Mouse (Mus musculus) neural tube, embryonic 14.5 days (tissue): ENCODE results near the gene Gsta2. TPM values are rescaled to one million over a fixed set of nuclear protein-coding genes. Genes with fewer than 3 reads are reported as not detected.

Source experiments
- ATAC-seq: fragments of 200-750 bp; cut with Nextera tagmentation; 2 replicates; pipeline ENCODE4 v1.8.0; 2017; ENCODE audit warnings: low read depth, mild to moderate bottlenecking, moderate TSS enrichment, moderate library complexity
- H3K27ac ChIP-seq: fragments of 300-500 bp; sonication (generic); 2 replicates; pipeline ENCODE4 v1.5.1; 2014; ENCODE audit warnings: low read depth, mild to moderate bottlenecking, control low read depth, low read length, moderate library complexity, mixed read lengths
- H3K27me3 ChIP-seq: fragments of 300-500 bp; sonication (generic); 2 replicates; pipeline ENCODE4 v1.6.1; 2014; ENCODE audit warnings: low read length; ENCODE audit not compliant: control insufficient read depth, insufficient read depth
- H3K36me3 ChIP-seq: fragments of 300-500 bp; sonication (generic); 2 replicates; pipeline ENCODE4 v1.6.1; 2014; ENCODE audit warnings: low read length, mixed read lengths; ENCODE audit not compliant: control insufficient read depth, insufficient read depth
- H3K4me1 ChIP-seq: fragments of 300-500 bp; sonication (generic); 2 replicates; pipeline ENCODE4 v1.6.1; 2014; ENCODE audit warnings: low read length; ENCODE audit not compliant: control insufficient read depth, insufficient read depth
- H3K4me2 ChIP-seq: fragments of 300-500 bp; sonication (generic); 2 replicates; pipeline ENCODE4 v1.6.1; 2014; ENCODE audit warnings: mild to moderate bottlenecking, low read depth, low read length, control low read depth
- H3K4me3 ChIP-seq: fragments of 300-500 bp; sonication (generic); 2 replicates; pipeline ENCODE4 v1.5.1; 2014; ENCODE audit warnings: low read depth, low read length, control low read depth, mixed read lengths
- H3K9ac ChIP-seq: fragments of 300-500 bp; sonication (generic); replicated peaks from 2 replicates; pipeline ENCODE4 v1.6.1; 2014; ENCODE audit warnings: low read depth, mild to moderate bottlenecking, control low read depth, low read length, mixed read lengths
- H3K9me3 ChIP-seq: fragments of 300-500 bp; sonication (generic); 2 replicates; pipeline ENCODE4 v1.6.1; 2016; ENCODE audit warnings: low read length; ENCODE audit not compliant: control insufficient read depth
- WGBS: fragments of 180-500 bp; shearing (Covaris S2); extraction: QIAGEN DNeasy Blood & Tissue Kit; methylation state at CpG from one replicate; pipeline ENCODE4 v1.1.7; 2014; 5-methylcytosine and 5-hydroxymethylcytosine counted together
- polyA plus RNA-seq: library from polyadenylated mRNA; unstranded; fragments of >200 nt; fragmentation: Nextera tagmentation; extraction: Ambion mirVana; gene quantifications from 2 replicates; pipeline ENCODE4 v1.2.1, GENCODE M21; 2014

Gene Gsta2
- polyA plus RNA-seq, 1 experiment from 2014 or later, result not detected

DNA sequence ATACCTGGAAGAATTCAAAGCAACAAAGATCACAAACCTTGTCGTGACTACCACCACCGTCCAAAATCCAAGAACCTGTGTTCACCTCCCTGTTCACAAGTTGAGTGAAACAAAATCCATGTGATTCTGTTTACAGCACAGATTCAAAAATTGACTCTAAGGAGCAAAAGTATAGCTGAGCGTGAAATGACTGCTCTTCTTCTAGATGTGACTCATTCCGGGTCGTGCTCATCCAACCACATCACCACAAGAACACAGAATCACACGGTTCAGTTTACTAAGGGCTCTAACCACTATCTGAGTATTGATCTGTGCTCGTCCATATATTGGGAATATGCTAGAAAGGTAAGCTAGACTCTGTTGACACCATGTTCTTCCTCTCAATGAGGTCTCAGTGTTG, 31.4 kb upstream of the Gsta2 start:
- Histone ChIP-seq H3K4me2 (no peak overlapping the region), H3K4me1 (no peaks in the 10 kb centered on the region)

GRCm38 (mm10) chr9:78385893-78386292, 30.3 kb upstream of the Gsta2 start:
- H3K4me2 ChIP-seq, result no peak overlapping the region
- 45% methylated on average over 3 of the region's 3 CpGs for WGBS
- no peak for ATAC-seq
- no peak overlapping the region for H3K27ac ChIP-seq
- H3K9ac ChIP-seq, result no peak overlapping the region
- no peak overlapping the region for H3K4me3 ChIP-seq
- no peaks in the 10 kb centered on the region for H3K9me3 ChIP-seq
- H3K36me3 ChIP-seq, result no peaks in the 10 kb centered on the region
- H3K27me3 ChIP-seq, result no peaks in the 10 kb centered on the region
- H3K4me1 ChIP-seq, result no peaks in the 10 kb centered on the region

More for the DNA sequence above, 31.4 kb upstream of the Gsta2 start:
- no peak overlapping the region for H3K9ac ChIP-seq
- H3K4me3 ChIP-seq, result no peak overlapping the region
- H3K36me3 ChIP-seq, result no peaks in the 10 kb centered on the region
- H3K27me3 ChIP-seq, result no peaks in the 10 kb centered on the region
- no peak for ATAC-seq
- no peak overlapping the region for H3K27ac ChIP-seq
- no peaks in the 10 kb centered on the region for H3K9me3 ChIP-seq
- WGBS, result 87% methylated on average over 7 of the region's 7 CpGs

DNA sequence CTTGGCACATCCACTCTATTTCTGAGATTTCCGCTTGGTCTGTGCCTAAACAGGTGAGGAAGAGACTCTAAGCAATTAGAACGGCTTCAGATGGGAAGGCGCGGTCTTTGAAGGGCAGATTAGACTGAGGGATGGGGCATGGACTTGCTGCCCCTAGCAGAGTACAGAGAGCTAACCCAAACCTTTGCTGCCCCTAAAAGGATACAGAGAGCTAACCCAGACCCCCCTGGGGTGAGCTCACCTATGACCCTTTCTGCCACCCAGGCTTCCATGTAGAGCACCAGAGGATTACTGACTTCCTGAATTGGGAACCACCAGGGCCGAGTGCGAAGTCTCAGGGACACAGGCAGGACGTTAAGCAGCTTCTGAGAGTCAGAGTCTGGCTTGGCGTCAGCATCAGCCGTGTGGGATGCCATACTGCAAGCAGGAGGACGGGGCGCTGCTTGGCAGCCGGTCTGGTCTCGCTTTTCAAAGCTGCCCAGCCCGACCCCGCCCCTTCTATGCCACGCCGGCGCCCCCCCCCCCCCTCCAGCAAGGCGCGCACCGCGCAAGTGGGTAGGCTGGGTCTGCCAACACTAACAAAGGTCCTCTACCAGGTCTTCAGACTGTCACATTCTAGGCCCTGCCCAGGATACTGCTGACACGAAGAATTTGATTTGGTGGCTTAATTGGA, 22.7 kb upstream of the Gsta2 start, which contains the start of gene Ooep:
Gene Ooep, minus strand, starts transcription at position 613 of the 673 bp plus-strand sequence.
- Histone ChIP-seq H3K9ac (peak within 1 kb of the TSS; percentile 39), H3K4me3 (peak within 1 kb of the TSS; percentile 26), H3K4me1 (peaks cover 7% of the 10 kb centered on the region), H3K9me3 (no peaks in the 10 kb centered on the region), H3K27ac (peak within 1 kb of the TSS; percentile 10; the same call in 1 of the 2 replicates), H3K4me2 (peak within 1 kb of the TSS; percentile 59), H3K36me3 (no peaks in the 10 kb centered on the region), H3K27me3 (0 out of 2 replicates have a peak, but pooled peaks cover 2% of the 10 kb centered on the region)
- ATAC-seq, result peak; percentile 94
- WGBS, result 5% methylated on average over 22 of the region's 23 CpGs

GRCm38 (mm10) chr9:78377546-78377945, 22.0 kb upstream of the Gsta2 start:
- Histone ChIP-seq H3K27ac (no peak overlapping the region), H3K9me3 (no peaks in the 10 kb centered on the region), H3K27me3 (0 out of 2 replicates have a peak, but pooled peaks cover 2% of the 10 kb centered on the region), H3K9ac (peak overlapping the region; percentile 39; the same call in 1 of the 2 replicates), H3K36me3 (no peaks in the 10 kb centered on the region), H3K4me3 (peak overlapping the region; percentile 26), H3K4me2 (peak overlapping the region; percentile 59), H3K4me1 (peaks cover 7% of the 10 kb centered on the region)
- WGBS, result 38% methylated on average over 8 of the region's 8 CpGs
- ATAC-seq, result no peak

DNA sequence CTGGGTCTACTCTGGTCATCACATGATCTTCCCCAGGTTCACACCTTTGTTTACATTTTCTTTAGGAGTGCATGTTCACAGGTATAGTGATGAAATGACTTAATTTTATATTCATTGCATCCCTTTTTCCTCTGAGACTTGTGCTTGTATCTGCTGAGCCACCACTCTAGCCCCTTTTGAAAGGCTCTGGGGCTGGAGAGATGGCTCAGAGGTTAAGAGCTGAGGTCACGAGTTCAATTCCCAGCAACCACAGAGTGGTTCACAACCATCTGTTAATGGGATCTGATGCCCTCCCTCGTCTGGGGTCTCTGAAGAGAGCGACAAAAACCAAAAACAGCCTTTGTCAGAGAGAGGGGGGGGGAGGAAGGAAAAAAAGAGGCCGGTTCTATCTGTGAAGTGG, 19.9 kb upstream of the Gsta2 start:
- no peak overlapping the region for H3K9ac ChIP-seq
- H3K27me3 ChIP-seq, result 0 out of 2 replicates have a peak, but pooled peaks cover 2% of the 10 kb centered on the region
- H3K36me3 ChIP-seq, result no peaks in the 10 kb centered on the region
- peaks cover 7% of the 10 kb centered on the region for H3K4me1 ChIP-seq
- ATAC-seq, result no peak
- no peak overlapping the region for H3K4me3 ChIP-seq
- no peaks in the 10 kb centered on the region for H3K9me3 ChIP-seq
- WGBS, result 71% methylated on average over 4 of the region's 4 CpGs
- H3K27ac ChIP-seq, result no peak overlapping the region
- H3K4me2 ChIP-seq, result no peak overlapping the region

DNA sequence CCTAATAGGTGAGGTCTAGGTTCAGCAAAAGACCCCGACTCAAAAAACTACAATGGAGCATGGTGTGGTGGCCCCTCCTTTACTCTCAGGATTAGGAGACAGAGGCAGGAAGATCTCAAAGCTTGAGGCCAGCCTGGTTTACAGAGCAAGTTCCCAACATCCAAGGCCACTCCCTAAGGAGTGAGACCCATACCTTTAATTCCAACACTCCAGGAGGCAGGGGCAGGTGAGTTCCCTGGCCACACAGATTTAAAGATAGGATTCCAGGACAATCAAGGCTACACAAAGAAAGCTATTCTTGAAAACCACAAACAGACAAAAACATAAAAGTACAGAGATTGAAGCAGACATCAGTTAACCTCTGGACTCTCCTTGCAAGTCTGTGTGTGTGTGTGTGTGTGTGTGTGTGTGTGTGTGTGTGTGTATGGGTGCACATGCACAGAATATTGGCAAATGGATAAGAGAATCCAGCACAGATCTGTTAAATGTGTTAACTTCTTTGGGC, 19.3 kb upstream of the Gsta2 start:
- Histone ChIP-seq H3K27ac (no peak overlapping the region), H3K4me3 (no peak overlapping the region), H3K4me1 (peaks cover 7% of the 10 kb centered on the region), H3K9ac (no peak overlapping the region), H3K27me3 (0 out of 2 replicates have a peak, but pooled peaks cover 2% of the 10 kb centered on the region), H3K4me2 (no peak overlapping the region), H3K9me3 (no peaks in the 10 kb centered on the region), H3K36me3 (no peaks in the 10 kb centered on the region)
- no peak for ATAC-seq
- 76% methylated on average over 1 of the region's 1 CpGs for WGBS

- Histone ChIP-seq H3K4me2 (no peak overlapping the region), H3K4me3 (no peak overlapping the region), H3K9me3 (no peaks in the 10 kb centered on the region), H3K36me3 (no peaks in the 10 kb centered on the region), H3K9ac (no peak overlapping the region), H3K27ac (no peak overlapping the region), H3K4me1 (peaks cover 7% of the 10 kb centered on the region), H3K27me3 (0 out of 2 replicates have a peak, but pooled peaks cover 2% of the 10 kb centered on the region)
- 62% methylated on average over 5 of the region's 5 CpGs for WGBS
- no peak for ATAC-seq
Observed at GRCm38 (mm10) chr9:78374397-78374796, 18.8 kb upstream of the Gsta2 start.

DNA sequence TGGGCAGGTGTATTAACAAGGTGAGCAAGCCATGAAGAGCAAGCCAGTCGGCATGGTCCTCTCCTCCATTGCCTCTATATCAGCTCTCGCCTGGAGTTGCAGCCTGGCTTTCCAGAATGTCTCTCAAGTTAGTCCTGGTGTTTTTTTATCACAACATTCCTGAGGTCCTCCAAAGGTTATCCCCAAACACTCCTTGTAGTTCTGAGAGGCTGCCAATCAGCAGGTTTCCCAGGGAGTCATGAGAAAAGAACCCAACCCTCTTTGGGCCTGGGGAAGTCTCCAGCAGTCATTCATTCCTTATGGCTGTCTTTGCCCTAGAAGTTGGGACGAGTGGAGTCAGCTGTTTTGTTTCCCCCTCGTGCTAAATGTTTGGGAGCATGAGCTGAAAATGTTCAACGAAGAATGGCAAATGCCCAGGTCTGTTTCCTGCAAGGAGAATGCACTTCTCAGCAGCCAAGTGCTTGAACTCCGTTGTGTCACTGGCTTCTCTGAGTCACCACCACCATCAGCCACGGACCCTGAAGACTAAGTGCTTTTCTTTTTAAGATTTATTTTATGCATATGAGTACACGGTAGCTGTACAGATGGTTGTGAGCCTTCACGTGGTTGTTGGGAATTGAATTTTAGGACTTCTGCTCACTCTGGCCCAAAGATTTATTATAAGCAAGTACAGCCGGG, 17.4 kb upstream of the Gsta2 start:
- no peak overlapping the region for H3K4me2 ChIP-seq
- ATAC-seq, result no peak
- WGBS, result 89% methylated on average over 10 of the region's 10 CpGs
- peaks cover 5% of the 10 kb centered on the region for H3K4me1 ChIP-seq
- H3K9ac ChIP-seq, result no peak overlapping the region
- no peaks in the 10 kb centered on the region for H3K9me3 ChIP-seq
- 0 out of 2 replicates have a peak, but pooled peaks cover 2% of the 10 kb centered on the region for H3K27me3 ChIP-seq
- H3K36me3 ChIP-seq, result no peaks in the 10 kb centered on the region
- H3K27ac ChIP-seq, result no peak overlapping the region
- H3K4me3 ChIP-seq, result no peak overlapping the region

GRCm38 (mm10) chr9:78371441-78371840, 15.9 kb upstream of the Gsta2 start:
- Histone ChIP-seq H3K27ac (no peak overlapping the region), H3K9me3 (no peaks in the 10 kb centered on the region), H3K4me2 (no peak overlapping the region), H3K27me3 (no peaks in the 10 kb centered on the region), H3K4me3 (no peak overlapping the region), H3K9ac (no peak overlapping the region), H3K4me1 (no peaks in the 10 kb centered on the region), H3K36me3 (no peaks in the 10 kb centered on the region)
- ATAC-seq, result no peak
- 94% methylated on average over 3 of the region's 3 CpGs for WGBS
